Mouse (Mus musculus): Measurements from ENCODE around the gene Sephs2. TPM values are rescaled to one million over a fixed set of nuclear protein-coding genes. Genes with fewer than 3 reads are reported as not detected.
"Not testable (repeated sequence)": the region's sequence is repeated elsewhere in the genome, so short reads cannot be mapped to it uniquely, and the experiment has no call there.

Sephs2 gene
- polyA plus RNA-seq, 1 experiment = 125 TPM

DNA sequence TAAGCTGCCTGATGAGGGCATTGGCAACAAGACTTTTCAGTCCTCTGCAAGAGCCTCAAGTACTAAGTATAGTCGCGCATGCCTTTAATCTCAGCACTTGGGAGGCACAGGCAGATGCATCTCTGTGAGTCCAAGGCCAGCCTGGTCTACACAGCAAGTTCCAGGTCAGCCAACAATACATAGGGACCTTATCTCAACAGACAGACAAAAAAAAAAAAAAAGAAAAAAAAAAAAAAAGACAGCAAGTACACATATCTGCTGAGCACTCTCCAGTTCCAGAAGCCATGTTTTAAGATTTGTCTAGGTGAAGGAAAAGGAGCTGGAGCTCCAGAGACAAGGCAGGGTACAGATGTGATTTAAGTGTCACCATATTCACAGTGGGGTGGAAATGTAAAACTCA, 17.9 kb downstream of the Sephs2 start:
- Histone ChIP-seq H3K27ac (replicated peaks; ENCODE audit: low read depth, low read length) (no peak overlapping the region), H3K4me1 (ENCODE audit: control insufficient read depth, insufficient read depth, insufficient read length, low read length) (no peaks in the 10 kb centered on the region), H3K4me3 (ENCODE audit: insufficient read depth, low read depth, low read length) (no peak overlapping the region)

DNA sequence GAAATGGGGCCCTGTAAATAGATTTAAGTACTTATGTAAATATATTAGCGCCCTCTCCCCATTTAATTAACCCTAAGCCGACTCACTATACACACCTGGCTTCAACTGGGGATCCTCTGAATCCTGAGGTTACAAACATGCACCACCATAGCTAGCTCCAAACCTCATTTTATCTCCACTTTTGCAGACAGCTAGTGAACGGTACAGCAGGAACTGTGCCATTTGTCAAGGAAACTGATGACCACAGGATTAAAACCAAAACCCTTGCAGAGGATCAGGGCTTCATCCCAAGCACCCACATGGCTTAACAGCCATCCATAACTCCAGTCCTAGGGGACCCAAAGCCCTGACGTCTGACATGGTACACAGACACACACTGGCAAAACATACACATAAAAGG, 18.8 kb downstream of the Sephs2 start:
- Histone ChIP-seq H3K27ac (replicated peaks; ENCODE audit: low read depth, low read length) (no peak overlapping the region), H3K4me1 (ENCODE audit: control insufficient read depth, insufficient read depth, insufficient read length, low read length) (no peaks in the 10 kb centered on the region), H3K4me3 (ENCODE audit: insufficient read depth, low read depth, low read length) (peak overlapping the region; percentile 64)

DNA sequence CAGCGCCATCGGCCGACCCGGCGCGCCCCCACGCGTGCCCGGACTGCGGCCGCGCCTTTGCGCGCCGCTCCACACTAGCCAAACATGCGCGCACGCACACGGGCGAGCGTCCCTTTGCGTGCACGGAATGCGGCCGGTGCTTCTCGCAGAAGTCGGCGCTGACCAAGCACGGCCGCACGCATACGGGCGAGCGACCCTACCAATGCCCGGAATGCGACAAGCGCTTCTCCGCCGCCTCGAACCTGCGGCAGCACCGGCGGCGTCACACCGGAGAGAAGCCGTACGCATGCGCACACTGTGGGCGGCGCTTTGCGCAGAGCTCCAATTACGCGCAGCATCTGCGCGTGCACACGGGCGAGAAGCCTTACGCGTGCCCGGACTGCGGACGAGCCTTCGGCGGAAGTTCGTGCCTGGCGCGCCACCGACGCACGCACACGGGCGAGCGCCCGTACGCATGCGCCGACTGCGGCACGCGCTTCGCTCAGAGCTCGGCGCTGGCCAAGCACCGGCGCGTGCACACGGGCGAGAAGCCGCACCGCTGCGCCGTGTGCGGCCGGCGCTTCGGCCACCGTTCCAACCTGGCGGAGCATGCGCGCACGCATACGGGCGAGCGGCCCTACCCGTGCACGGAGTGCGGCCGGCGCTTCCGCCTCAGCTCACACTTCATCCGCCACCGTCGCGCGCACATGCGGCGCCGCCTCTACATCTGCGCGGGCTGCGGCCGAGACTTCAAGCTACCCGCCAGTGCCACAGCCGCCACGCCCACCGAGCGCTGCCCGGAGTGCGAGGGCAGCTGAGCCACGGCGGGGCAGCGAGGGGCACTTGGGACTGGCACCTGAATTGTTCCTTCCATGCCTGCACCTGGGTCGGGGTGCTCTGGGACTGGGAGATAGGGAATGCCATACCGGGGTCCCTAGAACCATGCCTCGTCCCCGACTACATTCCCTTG, 19.8 kb downstream of the Sephs2 start:
- Histone ChIP-seq H3K27ac (replicated peaks; ENCODE audit: low read depth, low read length) (peak overlapping the region; percentile 2; the same call in 1 of the 2 replicates), H3K4me3 (ENCODE audit: insufficient read depth, low read depth, low read length) (peak overlapping the region; percentile 73), H3K4me1 (ENCODE audit: control insufficient read depth, insufficient read depth, insufficient read length, low read length) (no peaks in the 10 kb centered on the region)

DNA sequence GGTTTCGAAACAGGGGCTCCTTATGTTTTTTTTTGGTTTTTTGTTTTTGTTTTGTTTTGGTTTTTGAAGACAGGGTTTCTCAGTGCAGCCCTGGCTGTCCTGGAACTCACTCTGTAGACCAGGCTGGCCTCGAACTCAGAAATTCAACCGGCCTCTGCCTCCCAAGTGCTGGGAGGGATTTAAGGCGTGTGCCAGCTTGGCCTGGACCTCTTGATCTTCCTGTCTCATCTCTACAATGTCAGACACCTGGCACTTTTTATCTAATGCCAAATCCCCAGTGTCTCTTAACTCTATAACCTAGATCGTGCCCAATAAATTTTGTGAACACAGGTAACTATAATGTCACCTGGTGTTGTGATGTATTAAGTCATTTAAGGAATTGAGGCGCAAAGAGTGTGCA, 20.5 kb downstream of the Sephs2 start:
- Histone ChIP-seq H3K4me3 (ENCODE audit: insufficient read depth, low read depth, low read length) (peak overlapping the region; percentile 73), H3K27ac (replicated peaks; ENCODE audit: low read depth, low read length) (no peak overlapping the region), H3K4me1 (ENCODE audit: control insufficient read depth, insufficient read depth, insufficient read length, low read length) (no peaks in the 10 kb centered on the region)

DNA sequence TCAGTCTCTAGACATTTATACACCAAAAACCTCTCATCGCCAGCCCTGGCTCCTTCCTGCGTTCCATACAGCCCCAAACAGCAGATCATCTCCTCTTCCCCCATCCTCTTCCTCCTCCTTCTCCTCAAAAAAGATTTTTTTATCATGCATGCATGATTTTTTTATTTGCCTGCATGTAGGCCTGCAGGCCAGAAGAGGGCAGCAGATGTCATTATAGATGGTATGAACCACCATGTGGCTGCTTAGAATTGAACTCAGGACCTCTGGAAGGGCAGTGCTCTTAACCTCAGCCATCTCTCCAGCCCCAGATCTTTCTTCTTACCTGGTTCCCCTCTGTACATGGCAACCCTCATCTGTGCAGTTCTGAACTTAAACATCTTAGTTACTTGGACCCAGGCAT, 21.4 kb downstream of the Sephs2 start:
- Histone ChIP-seq H3K4me1 (ENCODE audit: control insufficient read depth, insufficient read depth, insufficient read length, low read length) (no peaks in the 10 kb centered on the region), H3K27ac (replicated peaks; ENCODE audit: low read depth, low read length) (no peak overlapping the region), H3K4me3 (ENCODE audit: insufficient read depth, low read depth, low read length) (no peak overlapping the region)

DNA sequence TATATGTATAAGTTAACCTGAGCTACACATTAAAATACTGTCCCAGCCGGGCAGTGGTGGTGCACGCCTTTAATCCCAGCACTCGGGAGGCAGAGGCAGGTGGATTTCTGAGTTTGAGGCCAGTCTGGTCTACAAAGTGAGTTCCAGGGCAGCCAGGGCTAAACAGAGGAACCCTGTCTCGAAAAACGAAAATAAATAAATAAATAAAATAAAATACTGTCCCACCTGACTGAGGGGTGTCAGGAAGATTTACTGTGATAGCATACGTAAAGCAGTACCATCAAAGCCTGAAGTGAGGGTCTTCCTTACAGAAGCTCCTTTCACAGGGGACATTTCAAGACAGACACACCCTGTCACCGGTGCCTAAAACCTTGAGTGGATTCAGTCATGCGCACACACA, 23.3 kb downstream of the Sephs2 start:
- not testable (repeated sequence) for H3K27ac ChIP-seq (replicated peaks; ENCODE audit: low read depth, low read length); H3K4me1 ChIP-seq (ENCODE audit: control insufficient read depth, insufficient read depth, insufficient read length, low read length); H3K4me3 ChIP-seq (ENCODE audit: insufficient read depth, low read depth, low read length)

DNA sequence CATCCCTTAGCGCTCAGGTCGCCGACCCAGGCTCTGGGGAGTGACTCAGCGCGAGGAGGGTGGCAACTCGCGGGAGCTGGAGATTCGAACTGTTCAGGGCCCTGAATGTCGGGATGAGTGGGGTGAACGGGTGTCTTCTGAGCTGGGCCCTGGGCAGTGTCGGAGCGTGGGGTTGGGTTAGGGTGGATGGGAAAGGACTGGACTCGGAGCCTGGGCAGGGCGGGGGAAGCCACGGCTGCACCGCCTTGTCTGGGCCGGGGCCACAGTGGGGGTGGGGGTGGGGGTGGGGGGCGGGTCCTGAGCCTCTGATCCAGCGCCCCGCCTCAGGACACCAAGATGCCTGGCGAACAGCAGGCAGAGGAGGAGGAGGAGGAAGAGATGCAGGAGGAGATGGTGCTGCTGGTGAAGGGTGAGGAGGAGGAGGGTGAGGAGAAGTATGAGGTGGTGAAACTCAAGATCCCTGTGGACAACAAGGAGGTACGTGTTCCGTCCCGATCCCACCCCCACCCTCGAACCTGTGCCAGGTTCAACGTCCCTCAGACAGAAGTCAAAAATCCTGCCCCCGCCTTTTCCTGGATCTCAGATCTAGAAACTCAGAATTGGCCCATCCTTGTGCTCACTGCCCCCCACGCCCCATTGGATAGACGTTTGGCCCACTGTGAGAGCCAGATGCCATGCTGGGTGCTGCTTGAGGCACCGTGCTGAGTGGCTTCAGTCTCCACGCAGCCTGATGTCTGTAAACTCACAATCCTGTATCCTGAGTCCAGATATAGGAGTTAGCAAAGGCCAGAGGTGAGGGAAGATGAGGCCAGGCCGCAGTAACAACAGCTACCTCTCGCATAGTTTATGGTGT, 29.0 kb downstream of the Sephs2 start:
- Histone ChIP-seq H3K4me1 (ENCODE audit: control insufficient read depth, insufficient read depth, insufficient read length, low read length) (peaks cover 4% of the 10 kb centered on the region), H3K27ac (replicated peaks; ENCODE audit: low read depth, low read length) (peak overlapping the region; percentile 56), H3K4me3 (ENCODE audit: insufficient read depth, low read depth, low read length) (peak overlapping the region; percentile 89)

DNA sequence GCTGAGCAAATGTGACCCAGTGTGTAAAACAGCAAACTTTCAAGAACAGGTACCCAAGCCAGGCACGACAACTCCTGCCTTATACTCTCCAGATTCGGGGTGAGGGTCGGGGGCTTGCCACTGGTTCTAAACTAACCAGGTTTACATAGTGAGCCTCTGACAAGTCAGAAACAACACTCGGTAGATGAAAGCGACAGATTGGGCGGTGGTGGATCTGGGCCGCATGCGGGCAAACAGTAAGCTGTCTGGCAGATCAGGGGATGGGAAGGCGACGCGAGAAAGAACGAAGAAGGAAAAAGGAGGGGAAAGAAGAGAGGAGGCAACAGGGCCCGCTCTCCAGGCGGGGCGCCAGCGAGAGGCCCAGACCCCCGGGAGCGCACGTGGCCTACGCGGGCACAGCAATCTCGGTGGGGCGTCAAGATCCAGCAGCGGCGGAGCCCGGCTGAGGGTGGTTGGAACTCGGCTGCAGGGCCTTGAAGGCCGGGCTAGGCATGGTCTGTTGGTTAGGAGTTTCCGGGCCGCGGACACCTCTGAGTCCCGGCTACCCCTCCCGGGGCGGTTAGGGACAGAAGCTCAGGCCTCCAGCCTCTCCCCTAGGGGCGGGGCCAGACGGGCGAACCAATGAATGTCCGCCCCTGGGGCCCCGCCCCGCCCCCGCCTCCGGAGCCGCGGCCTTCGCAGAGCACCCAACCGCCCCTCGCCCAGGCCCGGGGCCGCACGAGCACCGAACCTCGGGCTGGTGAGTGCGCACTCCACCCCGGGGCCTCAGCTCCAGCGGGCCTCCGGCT, 29.8 kb downstream of the Sephs2 start, which contains the start of gene Zfp771:
Gene Zfp771, plus strand, starts transcription at position 405 of the 788 bp plus-strand sequence.
- Histone ChIP-seq H3K27ac (replicated peaks; ENCODE audit: low read depth, low read length) (peak within 1 kb of the TSS; percentile 57), H3K4me1 (ENCODE audit: control insufficient read depth, insufficient read depth, insufficient read length, low read length) (peaks cover 4% of the 10 kb centered on the region), H3K4me3 (ENCODE audit: insufficient read depth, low read depth, low read length) (peak within 1 kb of the TSS; percentile 89)

- Histone ChIP-seq H3K4me1 (ENCODE audit: control insufficient read depth, insufficient read depth, insufficient read length, low read length) (peaks cover 4% of the 10 kb centered on the region), H3K4me3 (ENCODE audit: insufficient read depth, low read depth, low read length) (peak overlapping the region; percentile 67), H3K27ac (replicated peaks; ENCODE audit: low read depth, low read length) (peak overlapping the region; percentile 57)
Measured at GRCm38 (mm10) chr7:127243361-127243867, 30.4 kb downstream of the Sephs2 start.

GRCm38 (mm10) chr7:127234777-127235176, 39.1 kb downstream of the Sephs2 start:
- peaks cover 2% of the 10 kb centered on the region; the same call in 1 of the 2 replicates for H3K4me1 ChIP-seq (ENCODE audit: control insufficient read depth, insufficient read depth, insufficient read length, low read length)
- no peak overlapping the region for H3K4me3 ChIP-seq (ENCODE audit: insufficient read depth, low read depth, low read length)
- H3K27ac ChIP-seq (replicated peaks; ENCODE audit: low read depth, low read length) = no peak overlapping the region

GRCm38 (mm10) chr7:127233765-127234164, 40.1 kb downstream of the Sephs2 start:
- H3K27ac ChIP-seq (replicated peaks; ENCODE audit: low read depth, low read length) = no peak overlapping the region
- peak overlapping the region; percentile 97 for H3K4me3 ChIP-seq (ENCODE audit: insufficient read depth, low read depth, low read length)
- peaks cover 2% of the 10 kb centered on the region; the same call in 1 of the 2 replicates for H3K4me1 ChIP-seq (ENCODE audit: control insufficient read depth, insufficient read depth, insufficient read length, low read length)

DNA sequence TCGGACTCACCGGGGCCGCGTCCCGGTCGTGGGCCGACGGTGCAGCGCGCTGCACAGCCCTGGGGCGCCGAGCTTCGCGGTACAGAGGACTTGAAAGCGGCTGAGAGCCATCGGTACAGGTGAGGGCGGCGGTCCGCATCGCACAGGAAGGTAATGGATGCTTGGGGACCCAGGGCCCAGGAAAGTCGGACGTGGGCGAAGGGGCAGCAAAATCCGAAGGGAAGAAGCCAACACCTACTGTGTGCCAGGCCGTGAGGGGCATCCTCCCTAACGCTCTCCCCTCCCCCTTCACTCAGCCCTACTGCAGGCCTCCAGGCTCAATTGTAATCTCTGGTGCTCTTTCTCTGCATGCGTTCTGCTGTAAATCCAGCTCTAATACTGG, 40.5 kb downstream of the Sephs2 start:
- H3K4me1 ChIP-seq (ENCODE audit: control insufficient read depth, insufficient read depth, insufficient read length, low read length) = peaks cover 2% of the 10 kb centered on the region; the same call in 1 of the 2 replicates
- H3K4me3 ChIP-seq (ENCODE audit: insufficient read depth, low read depth, low read length) = peak overlapping the region; percentile 97
- H3K27ac ChIP-seq (replicated peaks; ENCODE audit: low read depth, low read length) = 0 out of 2 replicates have a peak overlapping the region, but pooled peaks have one; percentile 12

DNA sequence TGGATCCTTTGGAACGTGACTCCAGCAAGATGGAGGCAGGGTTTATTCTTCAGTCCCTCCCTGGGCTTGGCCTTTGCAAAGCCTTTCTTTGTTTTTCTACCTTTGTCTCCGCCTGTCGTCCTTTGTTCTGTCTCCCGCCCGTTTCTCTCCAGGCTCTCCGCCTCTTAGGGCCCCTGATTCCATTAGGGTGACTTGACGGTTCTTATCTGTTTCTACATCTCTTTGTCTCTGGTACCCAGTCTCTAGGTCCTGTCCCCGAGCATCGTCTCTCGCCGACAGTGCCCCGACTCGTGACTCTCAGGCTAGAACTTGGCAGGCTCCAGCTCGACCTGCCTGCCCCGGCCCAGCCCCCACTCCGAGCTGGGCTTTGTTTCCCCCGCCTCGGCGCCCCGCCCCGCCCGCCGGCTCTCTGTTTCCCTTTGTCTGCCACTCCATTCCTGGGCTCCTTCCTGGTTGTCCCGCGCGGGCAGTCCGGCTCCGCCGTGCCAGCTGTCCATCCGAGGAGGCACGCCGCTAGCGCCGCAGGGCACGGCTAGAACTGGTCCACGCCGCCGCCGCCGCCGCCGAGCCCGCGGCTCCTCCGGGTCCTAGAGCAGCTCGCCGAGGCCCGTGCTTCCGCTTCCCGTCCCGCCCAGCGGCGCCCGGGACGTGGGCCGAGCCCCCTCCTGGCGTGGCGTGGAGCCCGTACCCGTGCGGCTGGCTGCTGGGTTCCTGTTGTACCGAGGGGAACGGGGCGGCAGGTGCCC, 41.1 kb downstream of the Sephs2 start, which contains the start of the genes Zfp553 and Sept1:
Gene Zfp553, plus strand, starts transcription at position 440 of the 746 bp plus-strand sequence.
Gene Sept1, minus strand, starts transcription at position 509 of the 746 bp plus-strand sequence.
- Histone ChIP-seq H3K4me3 (ENCODE audit: insufficient read depth, low read depth, low read length) (peak within 1 kb of the TSS; percentile 97), H3K27ac (replicated peaks; ENCODE audit: low read depth, low read length) (peak within 1 kb of the TSS; percentile 80), H3K4me1 (ENCODE audit: control insufficient read depth, insufficient read depth, insufficient read length, low read length) (peaks cover 2% of the 10 kb centered on the region; the same call in 1 of the 2 replicates)

Data from brown adipose tissue, adult 24 weeks (tissue).